Mouse (Mus musculus): ENCODE measurements at regions not wholly inside any gene's neighbourhood (a gene's known extent, or its start where the extent isn't known, plus 50 kb on each side); places are given as distances from the start of the nearest gene placed in this dataset. TPM values are rescaled to one million over a fixed set of nuclear protein-coding genes. Genes with fewer than 3 reads are reported as not detected.

GRCm38 (mm10) chr2:84265002-84265401, 160.2 kb downstream of the Calcrl start:
- no peak overlapping the region for H3K9ac ChIP-seq (ENCODE audit: low read length)
- H3K9me3 ChIP-seq (ENCODE audit: control insufficient read depth, low read length) = no peaks in the 10 kb centered on the region
- no peaks in the 10 kb centered on the region for H3K27me3 ChIP-seq (ENCODE audit: control insufficient read depth, insufficient read depth, low read length)
- H3K27ac ChIP-seq (ENCODE audit: low read depth, low read length) = no peak overlapping the region
- H3K36me3 ChIP-seq (ENCODE audit: control insufficient read depth, insufficient read depth, low read length) = no peaks in the 10 kb centered on the region
- no peaks in the 10 kb centered on the region for H3K4me1 ChIP-seq (ENCODE audit: control insufficient read depth, insufficient read depth, low read length)
- DNase-seq (ENCODE audit: low spot score) (no peak), ATAC-seq (ENCODE audit: insufficient read depth, low FRiP score, low TSS enrichment) (no peak)
- no peak overlapping the region for H3K4me2 ChIP-seq (ENCODE audit: low read depth)
- no peak overlapping the region for H3K4me3 ChIP-seq (ENCODE audit: low read depth, low read length)

- Histone ChIP-seq H3K27ac (ENCODE audit: low read depth, low read length) (no peak overlapping the region), H3K36me3 (ENCODE audit: control insufficient read depth, insufficient read depth, low read length) (no peaks in the 10 kb centered on the region), H3K4me1 (ENCODE audit: control insufficient read depth, insufficient read depth, low read length) (no peaks in the 10 kb centered on the region), H3K9me3 (ENCODE audit: control insufficient read depth, low read length) (no peaks in the 10 kb centered on the region), H3K9ac (ENCODE audit: low read length) (no peak overlapping the region), H3K4me3 (ENCODE audit: low read depth, low read length) (no peak overlapping the region), H3K4me2 (ENCODE audit: low read depth) (no peak overlapping the region), H3K27me3 (ENCODE audit: control insufficient read depth, insufficient read depth, low read length) (no peaks in the 10 kb centered on the region)
- ATAC-seq (ENCODE audit: insufficient read depth, low FRiP score, low TSS enrichment) (peak; percentile 62; the same call in 1 of the 2 replicates), DNase-seq (ENCODE audit: low spot score) (no peak)
- 20% methylated on average over 4 of the region's 4 CpGs for WGBS
Measured at GRCm38 (mm10) chr2:84266158-84266557, 159.1 kb downstream of the Calcrl start.

GRCm38 (mm10) chr2:84266883-84267554, 158.2 kb downstream of the Calcrl start:
- Histone ChIP-seq H3K9ac (ENCODE audit: low read length) (no peak overlapping the region), H3K9me3 (ENCODE audit: control insufficient read depth, low read length) (no peaks in the 10 kb centered on the region), H3K27me3 (ENCODE audit: control insufficient read depth, insufficient read depth, low read length) (no peaks in the 10 kb centered on the region), H3K36me3 (ENCODE audit: control insufficient read depth, insufficient read depth, low read length) (no peaks in the 10 kb centered on the region), H3K4me2 (ENCODE audit: low read depth) (no peak overlapping the region), H3K27ac (ENCODE audit: low read depth, low read length) (no peak overlapping the region), H3K4me1 (ENCODE audit: control insufficient read depth, insufficient read depth, low read length) (no peaks in the 10 kb centered on the region), H3K4me3 (ENCODE audit: low read depth, low read length) (no peak overlapping the region)
- DNase-seq (ENCODE audit: low spot score) = peak; percentile 38
- peak; percentile 24; the same call in 1 of the 2 replicates for ATAC-seq (ENCODE audit: insufficient read depth, low FRiP score, low TSS enrichment)
- WGBS = 58% methylated on average over 6 of the region's 6 CpGs

GRCm38 (mm10) chr2:84274038-84274724, 151.0 kb downstream of the Calcrl start:
- DNase-seq (ENCODE audit: low spot score) (no peak), ATAC-seq (ENCODE audit: insufficient read depth, low FRiP score, low TSS enrichment) (peak; percentile 50; the same call in 1 of the 2 replicates)
- Histone ChIP-seq H3K4me1 (ENCODE audit: control insufficient read depth, insufficient read depth, low read length) (no peaks in the 10 kb centered on the region), H3K9me3 (ENCODE audit: control insufficient read depth, low read length) (no peaks in the 10 kb centered on the region), H3K27me3 (ENCODE audit: control insufficient read depth, insufficient read depth, low read length) (no peaks in the 10 kb centered on the region), H3K27ac (ENCODE audit: low read depth, low read length) (0 out of 2 replicates have a peak overlapping the region, but pooled peaks have one; percentile 14), H3K36me3 (ENCODE audit: control insufficient read depth, insufficient read depth, low read length) (no peaks in the 10 kb centered on the region), H3K4me3 (ENCODE audit: low read depth, low read length) (no peak overlapping the region), H3K4me2 (ENCODE audit: low read depth) (no peak overlapping the region), H3K9ac (ENCODE audit: low read length) (no peak overlapping the region)
- WGBS = 46% methylated on average over 6 of the region's 6 CpGs

GRCm38 (mm10) chr2:84277181-84277580, 148.0 kb downstream of the Calcrl start:
- Histone ChIP-seq H3K36me3 (ENCODE audit: control insufficient read depth, insufficient read depth, low read length) (no peaks in the 10 kb centered on the region), H3K27ac (ENCODE audit: low read depth, low read length) (no peak overlapping the region), H3K4me3 (ENCODE audit: low read depth, low read length) (no peak overlapping the region), H3K27me3 (ENCODE audit: control insufficient read depth, insufficient read depth, low read length) (no peaks in the 10 kb centered on the region), H3K4me1 (ENCODE audit: control insufficient read depth, insufficient read depth, low read length) (no peaks in the 10 kb centered on the region), H3K9me3 (ENCODE audit: control insufficient read depth, low read length) (no peaks in the 10 kb centered on the region), H3K4me2 (ENCODE audit: low read depth) (no peak overlapping the region), H3K9ac (ENCODE audit: low read length) (no peak overlapping the region)
- DNase-seq (ENCODE audit: low spot score) (no peak), ATAC-seq (ENCODE audit: insufficient read depth, low FRiP score, low TSS enrichment) (no peak)
- 81% methylated on average over 1 of the region's 1 CpGs for WGBS

Small RNA genes lying in the stretch of these regions (microRNA-seq; reads per million reads assigned to microRNA genes)
- not detected for gene Gm25972
